Mouse (Mus musculus) spleen, postnatal 4 days (tissue): ENCODE data around the gene Crcp.

Experiments used
- DNase-seq, 2 experiments: peaks; one replicate each; pipeline ENCODE4 v3.0.0; 2022; ENCODE audit warnings: low spot score in 2 of 2

Gene Crcp

GRCm38 (mm10) chr5:130029142-130029897 lies at the start of gene Crcp, which contains the start of gene Asl:
TSS of gene Crcp (plus strand) at chr5:130029290.
TSS of gene Asl (minus strand) at chr5:130029247.
- DNase-seq: peak; percentile 87 to 93

GRCm38 (mm10) chr5:129980216-129980615 lies 48.9 kb upstream of the Crcp start:
- DNase-seq: no peak

GRCm38 (mm10) chr5:129989376-129989775 lies 39.7 kb upstream of the Crcp start:
- DNase-seq: no peak

- DNase-seq: no peak
Measured at GRCm38 (mm10) chr5:129991898-129992297, 37.2 kb upstream of the Crcp start.

- no peak for DNase-seq
Measured at GRCm38 (mm10) chr5:129993374-129993773, 35.7 kb upstream of the Crcp start.

- no peak for DNase-seq
Measured at GRCm38 (mm10) chr5:129994989-129995388, 34.1 kb upstream of the Crcp start.

GRCm38 (mm10) chr5:129997700-129998099 lies 31.4 kb upstream of the Crcp start:
- DNase-seq: no peak

GRCm38 (mm10) chr5:129999097-129999496 lies 30.0 kb upstream of the Crcp start:
- DNase-seq: peak; percentile 52 to 81

GRCm38 (mm10) chr5:130000735-130001134 lies 28.4 kb upstream of the Crcp start:
- DNase-seq: no peak

GRCm38 (mm10) chr5:130001356-130001987 lies 27.6 kb upstream of the Crcp start:
- peak in 1 of 2 experiments; percentile 26 for DNase-seq

- peak; percentile 78 to 87 for DNase-seq
Measured at GRCm38 (mm10) chr5:130002301-130003146, 26.6 kb upstream of the Crcp start, which contains the start of gene Gusb. TSS of gene Gusb (minus strand) at chr5:130003049.

- no peak for DNase-seq
Measured at GRCm38 (mm10) chr5:130003229-130003628, 25.9 kb upstream of the Crcp start.

- no peak for DNase-seq
Measured at GRCm38 (mm10) chr5:130007344-130007743, 21.7 kb upstream of the Crcp start.

GRCm38 (mm10) chr5:130008034-130008590 lies 21.0 kb upstream of the Crcp start:
- DNase-seq: no peak

- DNase-seq: no peak
Measured at GRCm38 (mm10) chr5:130009784-130010183, 19.3 kb upstream of the Crcp start.

GRCm38 (mm10) chr5:130010961-130011360 lies 18.1 kb upstream of the Crcp start:
- no peak for DNase-seq

- DNase-seq: no peak
Measured at GRCm38 (mm10) chr5:130015104-130015503, 14.0 kb upstream of the Crcp start.

GRCm38 (mm10) chr5:130019461-130019860 lies 9.6 kb upstream of the Crcp start:
- no peak for DNase-seq

- no peak for DNase-seq
Measured at GRCm38 (mm10) chr5:130021361-130021966, 7.6 kb upstream of the Crcp start.

- DNase-seq: no peak
Measured at GRCm38 (mm10) chr5:130022366-130022765, 6.7 kb upstream of the Crcp start.

GRCm38 (mm10) chr5:130023067-130023766 lies 5.9 kb upstream of the Crcp start:
- DNase-seq: no peak
